Mouse (Mus musculus): ENCODE data around the gene Creg1.

The Creg1 gene

GRCm38 (mm10) chr1:165788511-165788910 is 25.0 kb downstream of the Creg1 start, which contains the start of gene Cd247:
Gene Cd247 (plus strand): TSS chr1:165788681.
- DNase-seq (ENCODE audit: low spot score) = no peak

DNA sequence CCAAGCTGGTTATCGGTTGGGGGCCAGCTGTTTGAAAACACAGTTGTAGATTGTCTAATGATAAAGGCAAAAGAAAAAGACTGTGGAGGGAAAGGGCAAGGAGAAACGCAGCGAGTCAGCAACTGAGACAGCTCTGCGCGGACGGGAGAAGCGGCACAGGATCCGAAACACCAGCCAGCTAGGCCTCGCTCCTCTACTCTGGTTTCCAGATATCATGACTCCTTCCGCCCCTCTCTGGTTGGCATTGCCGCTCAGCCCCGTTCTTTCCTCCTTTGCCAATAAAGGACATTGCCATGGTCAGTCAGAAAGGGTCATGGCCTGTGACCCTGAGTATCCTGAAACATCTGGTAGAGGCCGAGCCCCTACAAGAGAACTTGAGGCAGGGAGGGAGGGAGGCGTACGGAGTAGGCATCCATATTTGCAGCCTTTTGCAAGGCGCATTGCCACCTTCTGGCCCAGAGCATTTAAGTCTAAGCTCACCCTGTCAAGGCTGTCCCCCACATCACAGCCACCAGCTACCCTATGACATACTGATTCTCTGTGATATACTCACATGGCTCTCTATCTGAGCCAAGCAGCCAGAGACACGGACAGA is 25.6 kb downstream of the Creg1 start:
- DNase-seq (ENCODE audit: low spot score) = no peak

DNA sequence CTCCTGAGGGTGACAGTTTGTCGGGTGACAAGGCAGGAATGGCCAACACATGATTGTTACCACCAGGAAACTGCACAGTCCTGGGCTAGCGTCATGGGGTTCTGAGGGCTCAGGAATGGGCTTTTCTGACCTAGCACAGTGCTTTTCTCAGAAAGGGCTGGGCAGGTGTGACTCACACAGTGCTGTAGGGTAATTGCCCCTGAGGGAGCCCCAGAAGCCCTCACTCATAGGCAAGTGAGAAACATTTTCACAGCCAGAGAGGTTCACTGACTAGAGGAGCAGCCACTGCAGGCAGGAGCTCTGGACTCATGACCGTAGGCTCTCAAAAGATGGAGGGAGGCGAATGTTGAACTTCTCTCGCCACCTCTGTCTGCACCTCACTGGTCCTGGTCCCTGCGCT is 26.4 kb downstream of the Creg1 start:
- no peak for DNase-seq (ENCODE audit: low spot score)

DNA sequence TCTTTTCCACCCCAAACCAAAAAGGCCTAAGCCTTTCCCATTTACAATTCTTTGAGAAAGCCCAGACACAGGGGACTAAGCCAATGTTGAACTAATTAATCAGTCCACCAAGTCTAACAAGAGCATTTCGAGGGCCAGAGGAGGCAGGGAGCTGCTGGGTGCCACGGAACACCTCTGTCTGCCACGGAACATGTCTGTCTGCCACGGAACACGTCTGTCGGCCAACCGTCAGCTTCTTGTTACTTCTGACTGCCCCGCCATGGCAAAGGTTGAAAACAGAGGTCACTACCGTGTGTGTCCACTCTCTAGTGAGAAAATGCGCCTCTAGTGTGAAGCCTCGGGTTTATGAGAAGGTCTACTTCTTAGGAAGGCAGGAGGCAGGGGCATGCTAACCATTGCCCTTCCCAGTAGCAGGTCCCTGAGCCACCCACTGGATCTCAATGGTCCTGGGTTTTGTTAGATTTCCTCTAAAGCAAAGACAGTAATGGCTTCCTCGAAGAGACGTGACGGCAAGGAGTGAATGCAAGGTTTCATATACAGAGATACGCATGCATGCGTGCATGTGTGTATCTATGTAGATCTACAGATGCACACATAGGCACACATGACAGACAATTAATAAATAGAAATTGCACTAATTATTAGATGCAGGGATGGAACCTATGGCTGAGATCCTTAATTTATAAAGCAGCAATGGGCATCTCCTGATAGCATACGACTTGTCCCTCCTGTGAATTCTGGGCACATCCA is 27.1 kb downstream of the Creg1 start:
- DNase-seq (ENCODE audit: low spot score) = no peak

DNA sequence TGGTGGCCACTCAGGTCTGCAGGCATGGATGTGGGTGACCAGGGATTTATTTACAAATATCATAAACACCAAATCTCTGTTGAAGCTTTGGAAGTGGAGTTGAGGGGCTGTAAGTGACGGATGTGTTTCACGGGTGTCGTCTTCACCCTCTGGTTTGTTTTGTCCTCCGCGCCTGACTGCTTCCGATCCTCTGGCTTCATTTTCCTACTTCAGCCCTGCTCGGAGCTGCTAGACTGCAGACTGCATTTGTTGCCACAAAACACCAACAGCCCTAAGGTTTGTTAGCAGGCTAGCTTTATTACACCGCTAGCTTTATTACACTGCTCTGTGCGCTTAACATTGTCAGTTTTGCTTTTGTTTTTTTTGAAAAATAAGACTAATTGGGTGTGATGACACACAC is 27.9 kb downstream of the Creg1 start:
- DNase-seq (ENCODE audit: low spot score) = no peak

- DNase-seq (ENCODE audit: low spot score) = no peak
These were observed 38.3 kb downstream of the Creg1 start for GRCm38 (mm10) chr1:165801709-165802310.

GRCm38 (mm10) chr1:165803107-165803506 is 39.6 kb downstream of the Creg1 start:
- no peak for DNase-seq (ENCODE audit: low spot score)

- no peak for DNase-seq (ENCODE audit: low spot score)
These were observed 40.6 kb downstream of the Creg1 start for GRCm38 (mm10) chr1:165804133-165804532.

- DNase-seq (ENCODE audit: low spot score) = no peak
These were observed 47.1 kb downstream of the Creg1 start for GRCm38 (mm10) chr1:165810633-165811032.

GRCm38 (mm10) chr1:165811170-165811569 is 47.6 kb downstream of the Creg1 start:
- no peak for DNase-seq (ENCODE audit: low spot score)

GRCm38 (mm10) chr1:165812775-165813174 is 49.2 kb downstream of the Creg1 start:
- DNase-seq (ENCODE audit: low spot score) = no peak

DNA sequence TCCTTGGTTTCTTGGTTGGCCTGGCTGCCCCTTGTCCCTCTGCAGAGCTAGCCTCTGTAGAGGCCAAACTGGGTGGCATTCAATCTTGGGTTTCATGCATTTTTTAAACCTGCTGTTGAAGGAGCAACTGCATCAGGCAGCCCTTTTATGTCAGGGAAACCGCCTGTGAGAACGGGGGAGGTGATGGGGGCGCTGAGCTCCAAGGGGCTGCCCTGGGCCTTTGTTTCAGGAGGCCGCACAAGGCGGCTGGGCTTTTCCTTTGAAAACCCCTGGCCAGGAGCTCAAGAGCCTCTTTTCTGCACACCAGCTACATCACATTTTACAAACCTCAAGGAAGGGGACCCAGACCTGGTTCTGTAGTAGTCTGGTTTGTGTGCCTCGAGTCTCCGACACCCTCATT is 50.6 kb downstream of the Creg1 start:
- no peak for DNase-seq (ENCODE audit: low spot score)

DNA sequence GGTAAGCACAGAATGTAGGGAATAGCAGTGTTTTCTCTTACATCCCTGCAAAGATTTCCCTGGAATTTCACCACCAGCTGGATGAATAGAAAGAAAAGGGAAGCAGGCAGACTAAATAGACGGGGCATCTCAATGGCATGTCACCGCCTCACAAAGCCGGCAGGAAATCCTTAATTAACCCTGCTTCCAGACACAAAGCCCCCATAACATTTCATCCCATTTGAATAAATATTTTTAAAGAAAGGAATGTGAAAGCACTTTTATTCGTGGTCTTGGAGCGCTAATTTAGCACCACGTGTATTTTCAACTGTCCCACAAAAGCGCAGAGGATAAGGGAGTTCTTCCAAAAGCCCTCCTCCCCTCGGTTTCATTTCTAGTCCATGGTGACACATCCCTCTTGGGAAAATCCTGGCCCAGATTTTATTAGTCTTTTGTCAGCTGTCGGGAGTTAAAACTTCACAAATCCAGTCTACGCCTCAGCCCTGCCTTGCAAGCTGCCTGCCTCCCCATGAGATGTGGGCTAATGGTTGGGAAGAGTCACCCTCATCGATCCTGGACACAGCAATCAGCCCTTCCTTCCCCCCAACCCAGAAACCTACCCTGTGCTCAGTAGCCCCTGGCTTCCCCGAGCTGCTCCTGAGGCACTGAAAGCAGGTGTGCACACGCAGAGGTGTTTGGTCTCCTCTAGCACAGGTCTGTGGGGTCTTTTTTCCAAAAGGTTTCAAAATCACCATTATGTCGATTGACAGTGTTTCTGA is 51.2 kb downstream of the Creg1 start:
- DNase-seq (ENCODE audit: low spot score) = no peak

GRCm38 (mm10) chr1:165816391-165816790 is 52.8 kb downstream of the Creg1 start:
- no peak for DNase-seq (ENCODE audit: low spot score)

DNA sequence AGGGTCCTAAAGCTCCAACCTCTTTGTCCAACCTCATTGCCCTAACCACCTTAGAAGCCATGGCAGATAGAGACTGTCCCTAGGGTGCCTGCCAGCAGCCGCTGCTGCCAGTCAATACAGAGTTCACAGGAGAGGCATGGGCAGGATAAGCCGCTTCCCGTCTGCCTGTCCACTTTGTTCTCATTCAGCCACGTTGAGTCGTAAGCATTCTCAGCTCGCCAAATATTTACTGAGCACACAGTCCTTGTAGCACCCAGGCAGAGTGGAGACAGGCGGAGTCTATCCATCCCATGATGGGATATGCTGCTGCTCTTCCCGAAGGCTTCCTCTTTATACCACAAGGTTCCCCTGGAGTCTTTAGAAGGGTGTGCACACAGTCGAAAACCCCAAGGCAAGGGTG is 53.7 kb downstream of the Creg1 start:
- DNase-seq (ENCODE audit: low spot score) = no peak

GRCm38 (mm10) chr1:165818145-165818860 is 54.8 kb downstream of the Creg1 start:
- DNase-seq (ENCODE audit: low spot score) = no peak

DNA sequence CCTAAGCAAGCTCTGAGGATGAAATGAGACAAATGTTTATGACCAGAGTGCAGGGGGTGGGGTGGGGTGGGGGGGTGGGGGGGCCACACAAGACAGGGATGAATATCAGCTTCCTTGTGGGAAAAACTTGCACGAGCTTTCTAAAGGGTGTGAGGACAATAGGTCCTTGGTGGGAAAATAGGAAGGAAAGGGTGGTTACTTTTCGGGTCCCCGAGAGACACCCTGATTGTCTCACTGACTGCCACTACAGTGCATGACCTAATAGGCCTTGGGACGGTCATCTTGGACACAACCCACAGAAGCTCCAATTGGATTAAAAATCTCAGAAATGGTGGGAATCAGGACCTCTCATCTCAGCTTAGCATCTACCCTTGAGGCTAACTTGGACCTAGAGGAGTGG is 55.6 kb downstream of the Creg1 start:
- no peak for DNase-seq (ENCODE audit: low spot score)

GRCm38 (mm10) chr1:165822031-165822430 is 58.5 kb downstream of the Creg1 start:
- DNase-seq (ENCODE audit: low spot score) = no peak
